Mouse (Mus musculus): ENCODE data around the gene Clec18a. TPM values are rescaled to one million over a fixed set of nuclear protein-coding genes. Genes with fewer than 3 reads are reported as not detected.

The Clec18a gene
- total and polyA plus RNA-seq, 2 experiments from 2014 or later: 0.10 TPM; not detected in 1

DNA sequence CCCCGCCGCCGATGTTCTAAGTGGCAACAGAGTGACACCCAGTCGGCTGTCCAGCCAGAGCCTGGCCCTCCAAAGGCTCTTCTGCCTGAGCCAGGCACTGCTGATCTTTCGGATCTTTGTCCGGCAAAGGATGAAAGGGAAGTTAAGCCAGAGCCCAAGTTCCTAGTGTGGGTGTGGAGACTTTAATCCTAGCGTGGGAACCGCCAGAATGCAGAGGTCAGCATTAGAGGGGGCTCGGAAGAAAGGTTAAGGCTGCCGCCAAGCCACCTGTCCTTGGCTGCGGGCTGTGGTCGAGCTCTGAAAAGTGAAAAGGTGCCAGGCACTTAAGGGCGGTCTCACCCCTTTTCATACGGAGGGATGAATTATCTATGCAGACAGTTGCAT, 30.5 kb downstream of the Clec18a start:
- H3K4me1 ChIP-seq (ENCODE audit: insufficient read depth, low read length): peaks cover 14% of the 10 kb centered on the region

GRCm38 (mm10) chr8:111058946-111059572, 33.2 kb downstream of the Clec18a start:
- 73% methylated on average over 2 of the region's 2 CpGs for WGBS
- H3K27ac ChIP-seq (ENCODE audit: low read depth, low read length): no peak overlapping the region
- TF ChIP-seq CTCF (IDR thresholded peaks at IDR 0.05): no peak
- H3K27me3 ChIP-seq (ENCODE audit: insufficient read depth, low read length): no peaks in the 10 kb centered on the region
- ATAC-seq (ENCODE audit: low FRiP score) (no peak), DNase-seq (ENCODE audit: low spot score) (no peak)
- no peak overlapping the region for H3K4me2 ChIP-seq (ENCODE audit: low read depth, low read length, poor library complexity, severe bottlenecking)
- H3K4me1 ChIP-seq (ENCODE audit: insufficient read depth, low read length): peaks cover 14% of the 10 kb centered on the region
- no peaks in the 10 kb centered on the region for H3K9me3 ChIP-seq (ENCODE audit: low read length)
- no peak overlapping the region for H3K4me3 ChIP-seq (ENCODE audit: low read depth, low read length)
- peaks cover 15% of the 10 kb centered on the region for H3K36me3 ChIP-seq (ENCODE audit: insufficient read depth, low read length)
- no peak overlapping the region for H3K9ac ChIP-seq (replicated peaks; ENCODE audit: low read length, poor library complexity, severe bottlenecking)

More for the DNA sequence above, 30.5 kb downstream of the Clec18a start:
- Histone ChIP-seq H3K4me2 (ENCODE audit: low read depth, low read length, poor library complexity, severe bottlenecking) (peak overlapping the region; percentile 69), H3K36me3 (ENCODE audit: insufficient read depth, low read length) (no peaks in the 10 kb centered on the region), H3K27me3 (ENCODE audit: insufficient read depth, low read length) (no peaks in the 10 kb centered on the region), H3K9ac (replicated peaks; ENCODE audit: low read length, poor library complexity, severe bottlenecking) (peak overlapping the region; percentile 72), H3K27ac (ENCODE audit: low read depth, low read length) (peak overlapping the region; percentile 77), H3K9me3 (ENCODE audit: low read length) (no peaks in the 10 kb centered on the region), H3K4me3 (ENCODE audit: low read depth, low read length) (peak overlapping the region; percentile 68)
- no peak for TF ChIP-seq CTCF (IDR thresholded peaks at IDR 0.05)
- DNase-seq (ENCODE audit: low spot score): peak; percentile 34
- WGBS: under 1% methylated on average over 14 of the region's 14 CpGs
- ATAC-seq (ENCODE audit: low FRiP score): no peak

DNA sequence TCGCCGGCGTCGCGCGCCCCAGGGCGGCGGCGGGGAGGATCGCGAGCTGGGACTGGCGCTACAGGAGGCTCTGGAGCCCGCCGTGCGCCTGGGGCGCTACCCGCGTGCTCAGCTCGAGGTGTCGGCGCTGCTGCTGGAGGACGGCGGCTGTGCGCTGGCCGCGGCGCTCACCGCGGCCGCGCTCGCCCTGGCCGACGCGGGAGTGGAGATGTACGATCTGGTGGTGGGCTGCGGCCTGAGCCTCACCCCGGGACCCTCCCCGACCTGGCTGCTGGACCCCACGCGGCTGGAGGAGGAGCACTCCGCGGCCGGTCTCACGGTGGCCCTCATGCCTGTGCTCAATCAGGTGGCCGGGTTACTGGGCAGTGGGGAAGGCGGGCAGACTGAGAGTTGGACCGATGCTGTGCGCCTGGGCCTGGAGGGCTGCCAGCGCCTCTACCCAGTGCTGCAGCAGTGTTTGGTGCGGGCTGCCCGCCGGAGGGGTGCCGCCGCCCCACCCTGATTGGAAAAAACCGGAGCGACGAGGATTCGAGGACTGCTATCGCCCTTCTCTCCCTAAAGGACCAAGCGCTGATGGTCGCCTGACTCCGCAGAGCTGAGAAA, 35.4 kb downstream of the Clec18a start:
- ATAC-seq (ENCODE audit: low FRiP score): peak; percentile 49; the same call in 1 of the 2 replicates
- Histone ChIP-seq H3K4me2 (ENCODE audit: low read depth, low read length, poor library complexity, severe bottlenecking) (peak overlapping the region; percentile 100), H3K27me3 (ENCODE audit: insufficient read depth, low read length) (no peaks in the 10 kb centered on the region), H3K9me3 (ENCODE audit: low read length) (no peaks in the 10 kb centered on the region), H3K27ac (ENCODE audit: low read depth, low read length) (peak overlapping the region; percentile 68), H3K4me1 (ENCODE audit: insufficient read depth, low read length) (peaks cover 11% of the 10 kb centered on the region), H3K36me3 (ENCODE audit: insufficient read depth, low read length) (peaks cover 38% of the 10 kb centered on the region), H3K9ac (replicated peaks; ENCODE audit: low read length, poor library complexity, severe bottlenecking) (peak overlapping the region; percentile 66), H3K4me3 (ENCODE audit: low read depth, low read length) (peak overlapping the region; percentile 95)
- peak; percentile 32 for DNase-seq (ENCODE audit: low spot score)
- WGBS: 1% methylated on average over 51 of the region's 63 CpGs
- no peak for TF ChIP-seq CTCF (IDR thresholded peaks at IDR 0.05)

GRCm38 (mm10) chr8:111056158-111056663, 36.0 kb downstream of the Clec18a start, which contains the start of gene Exosc6:
Gene Exosc6, plus strand, starts transcription at chr8:111056339.
- DNase-seq (ENCODE audit: low spot score): peak; percentile 96
- Histone ChIP-seq H3K4me1 (ENCODE audit: insufficient read depth, low read length) (peaks cover 11% of the 10 kb centered on the region), H3K4me3 (ENCODE audit: low read depth, low read length) (peak within 1 kb of the TSS; percentile 95), H3K4me2 (ENCODE audit: low read depth, low read length, poor library complexity, severe bottlenecking) (peak within 1 kb of the TSS; percentile 100), H3K9ac (replicated peaks; ENCODE audit: low read length, poor library complexity, severe bottlenecking) (peak within 1 kb of the TSS; percentile 66), H3K36me3 (ENCODE audit: insufficient read depth, low read length) (peaks cover 43% of the 10 kb centered on the region), H3K27ac (ENCODE audit: low read depth, low read length) (peak within 1 kb of the TSS; percentile 68), H3K27me3 (ENCODE audit: insufficient read depth, low read length) (no peaks in the 10 kb centered on the region), H3K9me3 (ENCODE audit: low read length) (no peaks in the 10 kb centered on the region)
- ATAC-seq (ENCODE audit: low FRiP score): peak; percentile 97
- TF ChIP-seq CTCF (IDR thresholded peaks at IDR 0.05): peak; percentile 93
- under 1% methylated on average over 66 of the region's 68 CpGs for WGBS

- H3K9ac ChIP-seq (replicated peaks; ENCODE audit: low read length, poor library complexity, severe bottlenecking): no peak overlapping the region
- peaks cover 7% of the 10 kb centered on the region for H3K4me1 ChIP-seq (ENCODE audit: insufficient read depth, low read length)
- no peaks in the 10 kb centered on the region for H3K9me3 ChIP-seq (ENCODE audit: low read length)
- H3K4me3 ChIP-seq (ENCODE audit: low read depth, low read length): no peak overlapping the region
- 70% methylated on average over 2 of the region's 2 CpGs for WGBS
- peaks cover 43% of the 10 kb centered on the region for H3K36me3 ChIP-seq (ENCODE audit: insufficient read depth, low read length)
- no peaks in the 10 kb centered on the region for H3K27me3 ChIP-seq (ENCODE audit: insufficient read depth, low read length)
- DNase-seq (ENCODE audit: low spot score): no peak
- no peak for ATAC-seq (ENCODE audit: low FRiP score)
- no peak overlapping the region for H3K4me2 ChIP-seq (ENCODE audit: low read depth, low read length, poor library complexity, severe bottlenecking)
- TF ChIP-seq CTCF (IDR thresholded peaks at IDR 0.05): no peak
- no peak overlapping the region for H3K27ac ChIP-seq (ENCODE audit: low read depth, low read length)
These were observed 36.6 kb downstream of the Clec18a start for GRCm38 (mm10) chr8:111055661-111056060.
